Mouse (Mus musculus) forebrain, embryonic 16.5 days (tissue): Measurements from ENCODE around the gene Ltk. TPM values are rescaled to one million over a fixed set of nuclear protein-coding genes. Genes with fewer than 3 reads are reported as not detected.

Experiments used
- ATAC-seq: fragments of 200-750 bp; cut with Nextera tagmentation; 2 replicates; pipeline ENCODE4 v1.8.0; 2017; ENCODE audit warnings: mild to moderate bottlenecking, moderate library complexity
- H3K27ac ChIP-seq: fragments of 300-500 bp; sonication (generic); 2 replicates; pipeline ENCODE4 v1.5.1; 2014; ENCODE audit warnings: low read length, control low read depth
- H3K27me3 ChIP-seq: fragments of 300-500 bp; sonication (generic); replicated peaks from 2 replicates; pipeline ENCODE4 v1.6.1; 2014; ENCODE audit warnings: low read length; ENCODE audit not compliant: control insufficient read depth, insufficient read depth
- H3K36me3 ChIP-seq: fragments of 300-500 bp; sonication (generic); 2 replicates; pipeline ENCODE4 v1.6.1; 2014; ENCODE audit not compliant: control insufficient read depth, insufficient read depth
- H3K4me1 ChIP-seq: fragments of 300-500 bp; sonication (generic); replicated peaks from 2 replicates; pipeline ENCODE4 v1.6.1; 2014; ENCODE audit warnings: low read length; ENCODE audit not compliant: control insufficient read depth, insufficient read depth
- H3K4me2 ChIP-seq: fragments of 300-500 bp; sonication (generic); 2 replicates; pipeline ENCODE4 v1.6.1; 2014; ENCODE audit warnings: mild to moderate bottlenecking, low read length, control low read depth
- H3K4me3 ChIP-seq: fragments of 300-500 bp; sonication (generic); replicated peaks from 2 replicates; pipeline ENCODE4 v1.5.1; 2014; ENCODE audit warnings: mild to moderate bottlenecking, low read length, control low read depth
- H3K9ac ChIP-seq: fragments of 300-500 bp; sonication (generic); replicated peaks from 2 replicates; pipeline ENCODE4 v1.6.1; 2014; ENCODE audit warnings: low read depth, low read length, control low read depth
- H3K9me3 ChIP-seq: fragments of 300-500 bp; sonication (generic); 2 replicates; pipeline ENCODE4 v1.6.1; 2016; ENCODE audit warnings: low read length; ENCODE audit not compliant: control insufficient read depth
- WGBS: fragments of 180-500 bp; shearing (Covaris S2); extraction: QIAGEN DNeasy Blood & Tissue Kit; methylation state at CpG from one replicate; pipeline ENCODE4 v1.1.7; 2014; 5-methylcytosine and 5-hydroxymethylcytosine counted together
- polyA plus RNA-seq: library from polyadenylated mRNA; unstranded; fragments of >200 nt; fragmentation: Nextera tagmentation; extraction: Ambion mirVana; gene quantifications from 2 replicates; pipeline ENCODE4 v1.2.1, GENCODE M21; 2015

Ltk gene
- 0.28 and 0.43 TPM in 2 replicates for polyA plus RNA-seq

- Histone ChIP-seq H3K4me2 (no peak within 1 kb of the TSS), H3K9ac (no peak within 1 kb of the TSS), H3K36me3 (0 out of 2 replicates have a peak, but pooled peaks cover 4% of the 10 kb centered on the region), H3K9me3 (no peaks in the 10 kb centered on the region), H3K27me3 (peaks cover 31% of the 10 kb centered on the region), H3K27ac (no peak within 1 kb of the TSS), H3K4me3 (no peak within 1 kb of the TSS), H3K4me1 (peaks cover 14% of the 10 kb centered on the region)
- no peak for ATAC-seq
- WGBS = 16% methylated on average over 9 of the region's 9 CpGs
These were observed at the start of gene Ltk for GRCm38 (mm10) chr2:119760251-119760650. TSS of gene Ltk (minus strand) at chr2:119760431.

DNA sequence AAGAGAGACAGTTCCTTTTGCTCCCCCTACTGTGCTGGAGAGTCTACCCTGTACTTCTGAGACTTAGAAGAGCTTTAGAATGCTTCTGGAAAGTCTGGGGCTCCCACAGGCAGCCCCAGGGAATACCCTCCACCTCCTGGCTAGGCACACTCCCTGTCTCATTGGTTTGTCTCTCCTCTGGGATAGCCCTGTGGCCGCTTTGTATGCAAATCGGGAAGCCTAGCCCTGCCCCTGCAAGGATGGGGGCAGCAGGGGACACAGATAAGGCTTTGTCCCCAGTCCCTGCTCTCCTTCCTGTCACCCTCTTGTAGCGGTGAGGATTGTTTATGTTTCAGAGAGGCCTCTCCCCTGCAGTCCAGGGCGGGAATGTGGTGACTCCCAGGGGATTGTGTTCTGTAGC lies 48.6 kb upstream of the Ltk start:
- H3K27me3 ChIP-seq = no peaks in the 10 kb centered on the region
- H3K27ac ChIP-seq = no peak overlapping the region
- H3K4me2 ChIP-seq = no peak overlapping the region
- 60% methylated on average over 4 of the region's 4 CpGs for WGBS
- no peak overlapping the region for H3K9ac ChIP-seq
- no peak overlapping the region for H3K4me3 ChIP-seq
- H3K36me3 ChIP-seq = peaks cover 2% of the 10 kb centered on the region; the same call in 1 of the 2 replicates
- no peak for ATAC-seq
- no peaks in the 10 kb centered on the region for H3K9me3 ChIP-seq
- H3K4me1 ChIP-seq = peaks cover 14% of the 10 kb centered on the region

DNA sequence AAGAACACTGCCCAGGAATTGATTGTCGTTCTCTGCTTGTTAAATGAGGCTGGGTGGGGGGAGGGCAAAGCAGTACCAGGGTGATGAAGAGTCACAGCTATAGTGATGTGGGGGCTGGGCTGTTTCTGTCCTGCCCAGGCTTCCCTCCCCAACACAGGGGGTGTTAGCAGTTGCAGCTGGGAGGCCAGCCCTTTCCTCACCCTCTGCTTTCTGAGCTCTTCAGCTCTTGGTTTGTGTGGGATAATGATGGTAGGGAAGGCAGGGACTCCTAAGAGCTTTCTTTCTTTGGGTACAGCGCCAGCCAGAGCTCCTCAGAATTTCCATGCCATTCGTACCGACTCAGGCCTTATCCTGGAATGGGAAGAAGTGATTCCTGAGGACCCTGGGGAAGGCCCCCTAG lies 48.2 kb upstream of the Ltk start:
- no peak for ATAC-seq
- peaks cover 2% of the 10 kb centered on the region; the same call in 1 of the 2 replicates for H3K36me3 ChIP-seq

DNA sequence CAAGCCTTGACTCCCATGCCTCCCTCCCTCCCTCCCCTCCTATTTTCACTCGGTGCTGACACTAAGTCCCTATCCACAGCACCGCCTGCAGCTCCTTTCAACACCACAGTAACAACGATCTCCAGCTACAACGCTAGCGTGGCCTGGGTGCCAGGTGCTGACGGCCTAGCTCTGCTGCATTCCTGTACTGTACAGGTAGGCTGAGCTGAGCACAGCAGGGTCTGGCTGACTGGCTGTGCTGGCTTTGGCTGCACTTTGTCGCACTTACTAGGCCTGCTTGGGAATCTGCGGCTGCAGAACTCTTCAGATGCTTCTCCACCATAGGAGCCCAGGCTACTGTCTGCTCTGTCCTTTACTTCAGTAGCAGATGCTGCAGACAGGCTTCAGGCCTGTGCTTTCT lies 45.3 kb upstream of the Ltk start:
- ATAC-seq = no peak

More for the DNA sequence above, 48.2 kb upstream of the Ltk start:
- H3K9ac ChIP-seq = no peak overlapping the region
- H3K27me3 ChIP-seq = no peaks in the 10 kb centered on the region
- H3K4me1 ChIP-seq = peaks cover 19% of the 10 kb centered on the region
- H3K4me3 ChIP-seq = no peak overlapping the region
- WGBS = 33% methylated on average over 4 of the region's 4 CpGs
- H3K9me3 ChIP-seq = no peaks in the 10 kb centered on the region
- no peak overlapping the region for H3K4me2 ChIP-seq
- no peak overlapping the region for H3K27ac ChIP-seq

GRCm38 (mm10) chr2:119804776-119805175 lies 44.5 kb upstream of the Ltk start:
- Histone ChIP-seq H3K36me3 (no peaks in the 10 kb centered on the region), H3K4me3 (no peak overlapping the region), H3K27ac (no peak overlapping the region), H3K27me3 (no peaks in the 10 kb centered on the region), H3K4me2 (no peak overlapping the region), H3K9ac (no peak overlapping the region), H3K4me1 (peaks cover 41% of the 10 kb centered on the region), H3K9me3 (no peaks in the 10 kb centered on the region)
- 16% methylated on average over 9 of the region's 9 CpGs for WGBS
- no peak for ATAC-seq

More for the DNA sequence above, 45.3 kb upstream of the Ltk start:
- H3K4me1 ChIP-seq = peaks cover 36% of the 10 kb centered on the region
- 42% methylated on average over 8 of the region's 8 CpGs for WGBS
- no peak overlapping the region for H3K4me3 ChIP-seq
- no peak overlapping the region for H3K9ac ChIP-seq
- no peaks in the 10 kb centered on the region for H3K27me3 ChIP-seq
- H3K36me3 ChIP-seq = no peaks in the 10 kb centered on the region
- H3K27ac ChIP-seq = no peak overlapping the region
- no peaks in the 10 kb centered on the region for H3K9me3 ChIP-seq
- H3K4me2 ChIP-seq = no peak overlapping the region

DNA sequence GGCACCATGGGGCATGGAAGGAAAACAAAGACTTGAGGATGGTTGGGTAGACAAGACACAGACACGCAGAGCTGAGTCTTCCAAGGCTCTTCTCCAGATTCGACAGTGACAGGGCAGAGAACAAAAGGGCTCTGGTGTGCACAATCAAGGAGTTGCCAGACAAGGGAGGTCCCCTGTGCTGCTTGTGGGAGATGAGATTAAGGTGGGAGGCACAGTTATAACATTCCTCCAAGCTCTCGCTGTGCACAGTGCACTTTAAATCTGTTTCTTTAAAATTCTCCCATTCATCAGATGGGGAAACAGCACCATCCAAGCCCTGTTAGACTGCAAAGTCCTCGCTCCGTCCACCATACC lies 44.0 kb upstream of the Ltk start:
- 21% methylated on average over 5 of the region's 5 CpGs for WGBS
- no peak overlapping the region for H3K27ac ChIP-seq
- no peak for ATAC-seq

DNA sequence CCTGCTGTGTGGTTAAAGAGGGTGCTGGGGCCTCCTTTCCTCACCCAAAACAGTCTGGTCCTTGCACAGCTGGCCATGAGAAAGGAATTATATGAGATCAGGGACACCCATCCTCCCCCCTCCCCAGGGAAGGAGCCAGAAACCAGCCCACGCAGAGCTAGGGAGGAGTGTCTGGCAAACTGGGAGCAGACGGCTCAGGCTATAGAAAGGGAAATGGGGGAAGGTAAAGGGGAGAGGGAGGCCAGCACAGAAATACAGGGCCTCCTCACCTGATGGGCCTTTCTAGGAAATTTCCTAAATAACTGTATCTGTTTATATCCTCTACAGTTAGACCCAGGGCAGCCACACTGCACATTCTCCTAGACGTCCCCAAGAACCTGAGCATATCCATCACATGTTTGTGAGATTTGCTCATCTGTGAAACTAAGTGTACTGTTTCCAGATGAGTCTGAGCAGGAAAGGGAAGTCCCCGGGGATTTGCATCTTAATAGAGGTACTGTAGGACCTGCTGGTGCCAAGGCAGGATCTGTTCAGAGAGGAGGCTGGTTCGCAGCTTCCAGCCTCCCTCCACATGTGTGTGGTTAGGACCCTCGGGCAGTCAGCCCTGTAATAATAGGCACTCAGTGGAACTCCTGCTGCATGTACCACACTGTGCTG lies 43.5 kb upstream of the Ltk start:
- H3K4me3 ChIP-seq = no peak overlapping the region
- ATAC-seq = no peak
- H3K36me3 ChIP-seq = no peaks in the 10 kb centered on the region
- H3K27ac ChIP-seq = no peak overlapping the region; the same call in 1 of the 2 replicates
- WGBS = 8% methylated on average over 6 of the region's 6 CpGs
- H3K9me3 ChIP-seq = no peaks in the 10 kb centered on the region
- no peaks in the 10 kb centered on the region for H3K27me3 ChIP-seq
- H3K4me2 ChIP-seq = no peak overlapping the region
- peaks cover 42% of the 10 kb centered on the region for H3K4me1 ChIP-seq
- H3K9ac ChIP-seq = no peak overlapping the region

More for the DNA sequence above, 44.0 kb upstream of the Ltk start:
- H3K4me3 ChIP-seq = no peak overlapping the region
- H3K4me2 ChIP-seq = no peak overlapping the region
- no peaks in the 10 kb centered on the region for H3K9me3 ChIP-seq
- no peaks in the 10 kb centered on the region for H3K36me3 ChIP-seq
- H3K4me1 ChIP-seq = peaks cover 41% of the 10 kb centered on the region
- no peak overlapping the region for H3K9ac ChIP-seq
- H3K27me3 ChIP-seq = no peaks in the 10 kb centered on the region

GRCm38 (mm10) chr2:119802767-119803617 lies 42.8 kb upstream of the Ltk start:
- 13% methylated on average over 10 of the region's 10 CpGs for WGBS
- no peak overlapping the region; the same call in 1 of the 2 replicates for H3K27ac ChIP-seq
- no peaks in the 10 kb centered on the region for H3K9me3 ChIP-seq
- no peaks in the 10 kb centered on the region for H3K36me3 ChIP-seq
- no peak overlapping the region for H3K4me3 ChIP-seq
- no peak overlapping the region for H3K4me2 ChIP-seq
- ATAC-seq = peak; percentile 70
- H3K9ac ChIP-seq = no peak overlapping the region
- H3K27me3 ChIP-seq = no peaks in the 10 kb centered on the region; the same call in 1 of the 2 replicates
- peaks cover 43% of the 10 kb centered on the region for H3K4me1 ChIP-seq
